Mouse (Mus musculus) embryo, embryonic 11.5 days (tissue): ENCODE results near the gene Abat.

ENCODE experiments used
- DNase-seq: peaks from one replicate; pipeline ENCODE4 v3.0.0-alpha.2; 2012; ENCODE audit warnings: low read depth, low spot score

The Abat gene

DNA sequence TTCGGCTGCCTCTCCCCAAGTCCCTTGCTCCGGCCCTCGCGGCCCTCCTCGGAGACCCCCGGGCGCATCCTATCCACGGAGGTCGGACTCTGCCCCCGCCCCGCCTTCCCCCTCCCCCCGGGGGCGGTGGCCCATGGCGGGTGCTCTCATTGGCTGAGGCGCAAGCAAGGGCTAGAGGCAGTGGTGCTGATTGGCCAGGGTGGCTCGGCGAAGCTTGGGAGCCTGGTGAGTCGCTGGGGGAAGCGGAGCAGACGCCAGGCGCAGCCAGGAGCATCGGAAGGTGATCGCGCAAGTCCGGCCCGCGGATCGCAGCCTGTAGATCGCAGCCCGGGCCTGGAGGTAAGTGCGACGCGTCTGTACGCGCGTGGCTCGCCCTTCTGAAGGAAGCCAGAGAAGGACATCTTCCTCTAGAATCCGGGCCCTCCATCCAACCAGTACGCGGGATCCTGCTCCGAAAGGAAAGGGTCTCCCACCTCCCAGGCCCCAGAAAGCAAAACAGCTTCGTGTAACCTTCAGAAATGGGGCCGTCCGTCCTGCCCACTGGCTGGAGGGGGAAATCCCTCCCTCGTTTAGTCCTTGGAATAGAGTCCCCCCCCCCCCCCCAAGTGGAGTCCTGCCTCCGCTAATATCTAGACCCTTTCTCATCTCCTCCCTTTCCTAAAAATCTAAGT, at the start of gene Abat:
Gene Abat, plus strand, starts transcription at position 194 of the 671 bp plus-strand sequence.
- peak; percentile 79 for DNase-seq

GRCm38 (mm10) chr16:8470132-8470531, 43.1 kb upstream of the Abat start:
- no peak for DNase-seq

- DNase-seq, result peak; percentile 85
These were observed 42.4 kb upstream of the Abat start, which contains the start of gene Mettl22 for GRCm38 (mm10) chr16:8470603-8471481. TSS of gene Mettl22 (plus strand) at chr16:8470788.

DNA sequence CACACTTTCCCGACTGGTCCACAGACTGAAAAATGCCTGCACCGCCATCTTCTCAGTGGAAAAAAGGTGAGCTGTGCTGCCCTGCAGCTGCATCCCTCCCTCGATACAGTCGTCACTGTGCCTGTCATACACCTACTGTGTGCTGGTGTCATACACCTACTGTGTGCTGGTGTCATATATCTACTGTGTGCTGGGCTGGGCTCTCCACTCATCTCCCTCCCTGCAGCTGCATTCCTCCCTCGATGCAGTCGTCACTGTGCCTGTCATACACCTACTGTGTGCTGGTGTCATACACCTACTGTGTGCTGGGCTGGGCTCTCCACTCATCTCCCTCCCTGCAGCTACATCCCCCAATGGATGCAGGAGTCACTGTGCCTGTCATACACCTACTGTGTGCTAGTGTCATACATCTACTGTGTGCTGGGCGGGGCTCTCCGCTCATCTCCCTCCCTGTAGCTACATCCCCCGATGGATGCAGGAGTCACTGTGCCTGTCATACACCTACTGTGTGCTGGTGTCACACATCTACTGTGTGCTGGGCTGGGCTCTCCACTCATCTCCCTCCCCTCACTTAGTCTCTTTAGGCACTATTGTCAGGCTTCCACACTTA, 25.7 kb upstream of the Abat start:
- no peak for DNase-seq

DNA sequence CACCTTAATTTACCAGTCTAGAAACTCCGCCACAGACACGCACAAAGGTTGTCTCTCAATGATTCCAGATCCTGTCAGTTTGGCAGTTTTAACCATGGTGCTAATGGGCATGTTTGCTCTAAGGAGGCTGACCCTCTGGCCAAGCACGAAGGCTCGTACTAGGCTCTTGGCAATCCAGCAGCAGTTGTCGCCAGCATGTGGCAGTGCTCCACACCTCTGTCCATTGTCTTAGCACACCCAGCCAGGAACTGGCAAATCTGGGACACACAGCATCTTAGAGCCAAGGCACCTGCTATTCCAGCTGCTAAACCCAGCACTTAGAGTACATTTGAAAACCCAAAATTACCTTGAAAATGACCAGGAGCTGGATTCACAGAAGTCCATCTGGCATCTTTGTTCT, 23.9 kb upstream of the Abat start:
- no peak for DNase-seq

- no peak for DNase-seq
These were observed 21.3 kb upstream of the Abat start for GRCm38 (mm10) chr16:8491743-8492490.

DNA sequence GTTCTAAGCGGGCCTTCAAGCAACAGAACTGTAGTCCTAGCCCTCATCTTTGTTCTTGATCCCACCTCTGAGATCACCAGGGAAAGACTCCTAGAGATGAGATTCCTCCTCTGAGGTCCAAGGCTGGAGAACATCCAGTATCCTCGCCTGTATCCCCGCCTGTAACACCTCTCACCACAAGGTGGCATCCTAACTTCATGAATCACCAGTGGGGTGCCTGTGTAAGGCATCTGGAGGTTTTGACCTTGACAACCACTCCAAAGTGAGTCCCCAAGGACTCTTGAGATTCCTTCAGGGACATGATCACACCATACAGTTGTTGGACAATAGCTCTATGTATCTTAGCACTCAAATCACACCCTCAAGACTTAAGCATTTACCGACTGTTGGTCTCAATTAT, 19.0 kb upstream of the Abat start:
- DNase-seq, result peak; percentile 67

DNA sequence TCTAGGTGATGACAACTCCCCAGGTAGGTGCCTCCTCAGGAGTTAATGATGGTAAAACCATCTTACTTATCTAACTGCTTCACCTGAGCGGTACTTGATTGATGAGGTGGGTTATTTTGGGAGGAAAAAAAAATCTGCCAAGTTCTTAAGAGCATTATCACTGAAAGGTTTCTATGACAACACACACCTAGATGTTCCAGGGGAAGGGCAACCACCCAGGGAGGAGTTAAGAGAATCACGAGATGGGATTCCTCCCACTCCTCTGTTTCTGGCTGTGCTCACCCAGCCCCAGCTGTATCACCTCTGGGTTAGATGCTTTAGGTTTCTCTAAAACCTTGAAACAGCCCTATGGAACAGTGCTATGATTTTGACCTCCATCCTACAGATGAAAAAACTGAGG, 16.3 kb upstream of the Abat start:
- DNase-seq, result no peak

GRCm38 (mm10) chr16:8504271-8504670, 9.0 kb upstream of the Abat start:
- DNase-seq, result no peak

DNA sequence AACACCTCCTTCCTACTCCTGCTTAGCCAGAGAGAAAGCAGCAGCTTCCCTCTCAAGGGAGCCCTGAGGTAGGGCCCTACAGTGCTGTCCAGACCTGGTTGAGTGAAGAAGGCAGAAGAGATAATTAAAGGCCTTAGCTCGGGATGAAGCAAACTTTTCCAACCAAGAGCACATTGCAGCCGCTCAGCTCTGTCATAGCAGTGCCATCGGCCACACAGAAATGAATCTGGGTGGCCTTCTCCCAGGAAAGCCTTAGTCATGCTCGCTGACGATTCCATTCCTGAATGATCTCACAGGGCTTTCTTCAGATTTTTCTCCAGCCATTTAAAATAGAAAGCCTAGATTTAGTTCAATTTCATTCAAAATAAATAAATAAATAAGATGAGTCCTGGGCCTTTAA, 3.3 kb upstream of the Abat start:
- DNase-seq, result no peak

DNA sequence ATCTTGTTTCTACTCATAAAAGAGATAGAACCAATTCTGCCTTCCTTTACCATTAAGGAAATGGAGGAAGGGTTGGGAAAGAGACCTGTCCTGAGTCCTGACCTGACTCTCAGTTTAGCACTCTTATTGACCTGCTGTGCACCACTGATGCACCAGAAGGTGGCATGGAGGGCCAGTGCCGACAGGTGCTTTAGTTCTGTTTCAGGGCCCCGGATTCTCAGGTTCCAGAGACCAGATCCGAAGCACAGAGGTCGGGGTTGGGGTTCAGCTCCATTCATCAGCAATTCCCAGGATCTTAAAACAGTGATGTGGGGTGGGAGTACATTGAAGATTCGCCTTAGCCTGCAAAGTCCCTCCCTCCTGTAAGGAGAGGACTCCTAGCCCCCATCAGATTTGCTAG, 399 bp upstream of the Abat start:
- no peak for DNase-seq

- no peak for DNase-seq
These were observed 951 bp downstream of the Abat start for GRCm38 (mm10) chr16:8514180-8514579.

DNA sequence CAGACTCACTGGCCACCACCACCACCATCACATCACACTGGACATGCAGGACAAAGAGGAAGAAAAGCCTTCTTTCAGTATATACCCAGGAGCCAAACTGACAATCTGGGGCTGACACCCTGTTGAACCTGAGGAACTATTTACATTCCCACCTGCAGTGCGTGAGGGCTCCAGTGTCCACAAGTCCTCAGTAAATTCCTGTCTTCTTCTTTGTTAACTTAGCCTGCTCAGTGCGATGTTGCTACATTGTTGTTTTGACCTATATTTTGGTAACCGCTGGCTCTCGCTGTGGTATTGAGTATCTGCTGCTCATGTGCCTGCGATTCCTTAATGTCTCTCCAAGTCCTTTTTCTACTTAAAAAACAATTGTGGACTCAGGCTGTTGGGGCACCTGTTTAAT, 7.3 kb downstream of the Abat start:
- no peak for DNase-seq

DNA sequence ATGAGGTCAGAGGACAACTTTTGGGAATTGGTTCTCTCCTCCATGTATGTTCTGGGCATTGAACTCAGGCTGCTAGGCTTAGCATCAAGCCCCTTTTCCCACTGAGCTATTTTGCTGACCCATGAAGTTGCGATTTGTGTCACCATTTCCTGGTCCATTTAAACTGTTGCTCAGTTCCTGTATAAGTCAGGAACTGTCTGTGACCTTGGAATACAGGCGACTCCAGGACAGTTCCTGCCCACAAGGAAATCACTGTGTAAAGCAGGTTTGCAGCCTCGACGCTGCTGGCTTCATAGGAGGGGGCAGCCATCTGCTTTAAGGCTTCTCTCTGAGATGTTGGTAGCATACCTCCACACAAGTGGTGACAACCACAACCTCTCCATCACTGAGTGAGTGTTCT, 8.1 kb downstream of the Abat start:
- no peak for DNase-seq

DNA sequence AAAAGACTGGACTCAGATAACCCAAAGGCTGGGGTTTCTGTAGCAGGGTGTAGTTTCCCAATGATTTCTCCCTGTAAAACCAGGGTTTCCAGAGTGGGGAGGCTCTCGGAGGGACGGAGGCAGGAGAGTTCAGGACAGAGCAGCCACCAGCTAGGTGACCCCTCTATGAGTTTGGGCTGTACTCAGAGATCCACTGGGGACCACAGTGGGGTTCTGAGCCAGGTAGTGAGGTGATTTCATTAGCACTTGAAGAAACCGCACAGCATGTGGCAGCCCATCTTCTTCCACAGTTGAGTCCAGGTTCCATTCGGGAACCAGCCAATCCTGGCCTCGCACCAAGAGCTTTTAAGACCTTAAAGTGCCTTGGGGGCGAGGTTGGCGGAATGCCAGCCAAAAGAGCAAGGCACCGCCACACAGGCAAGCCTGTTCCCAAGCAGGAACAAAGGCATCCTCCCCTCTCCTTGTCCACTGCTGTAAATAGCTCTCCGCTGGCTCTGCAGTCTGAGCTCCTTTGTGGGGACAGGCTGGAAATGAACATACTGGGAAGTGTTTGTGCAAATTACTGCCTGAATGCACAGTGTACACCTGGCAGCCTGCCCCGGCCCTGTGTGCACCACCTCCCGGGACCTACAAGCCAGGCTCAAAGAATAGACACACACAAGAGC, 10.4 kb downstream of the Abat start:
- DNase-seq, result peak; percentile 35

DNA sequence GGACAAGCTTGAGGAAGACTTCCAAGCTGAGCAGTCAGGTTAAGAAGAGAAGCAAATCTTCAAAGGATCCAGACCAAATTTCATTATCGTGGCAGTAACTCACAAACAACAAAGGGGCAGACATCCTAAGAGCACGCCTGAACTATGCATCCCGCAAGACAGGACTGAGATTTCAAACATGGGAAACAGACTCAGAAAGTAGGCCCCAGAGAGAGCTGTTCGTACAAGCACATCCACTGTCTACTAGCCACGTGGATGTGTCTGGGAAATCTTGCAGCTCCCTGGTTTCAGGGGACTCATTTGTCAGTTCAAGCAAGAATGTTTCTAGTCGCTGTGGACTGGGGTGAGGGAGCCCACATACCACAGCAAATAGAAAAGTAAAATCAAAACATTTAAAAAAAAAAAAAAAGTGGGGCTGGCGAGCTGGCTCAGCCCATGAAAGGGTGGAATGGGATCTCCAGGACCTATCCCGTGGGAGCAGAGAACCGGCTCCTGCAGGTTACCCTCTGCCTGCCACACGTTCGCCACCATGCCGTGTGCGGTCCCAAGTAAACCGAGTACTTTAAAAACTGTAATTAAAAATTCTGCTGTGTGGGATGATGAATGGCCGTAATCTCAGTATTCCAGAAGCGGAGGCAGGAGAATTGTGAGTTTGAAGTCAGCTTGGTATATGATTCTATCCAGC, 11.1 kb downstream of the Abat start:
- DNase-seq, result peak; percentile 16

- no peak for DNase-seq
These were observed 12.1 kb downstream of the Abat start for GRCm38 (mm10) chr16:8525293-8525692.

- DNase-seq, result no peak
These were observed 12.6 kb downstream of the Abat start for GRCm38 (mm10) chr16:8525877-8526276.

DNA sequence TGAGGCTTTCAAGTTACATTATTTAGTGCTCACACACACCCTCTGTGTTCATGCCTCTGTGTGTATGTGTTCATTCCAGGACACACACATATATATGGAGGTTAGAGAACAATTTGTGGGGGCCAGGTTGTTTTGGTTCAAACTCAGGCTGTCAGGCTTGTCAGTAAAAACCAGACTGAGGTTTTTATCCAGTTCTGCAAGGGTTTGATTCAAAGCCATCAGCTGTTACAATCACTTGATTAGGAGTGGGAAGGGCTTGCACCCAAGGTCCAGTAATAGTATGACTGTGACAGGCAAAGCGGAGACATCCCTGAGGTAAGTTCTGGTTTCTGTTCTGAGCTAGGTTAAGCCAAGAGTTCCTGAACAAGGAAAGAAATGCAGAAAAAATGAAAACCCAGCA, 16.2 kb downstream of the Abat start:
- no peak for DNase-seq

DNA sequence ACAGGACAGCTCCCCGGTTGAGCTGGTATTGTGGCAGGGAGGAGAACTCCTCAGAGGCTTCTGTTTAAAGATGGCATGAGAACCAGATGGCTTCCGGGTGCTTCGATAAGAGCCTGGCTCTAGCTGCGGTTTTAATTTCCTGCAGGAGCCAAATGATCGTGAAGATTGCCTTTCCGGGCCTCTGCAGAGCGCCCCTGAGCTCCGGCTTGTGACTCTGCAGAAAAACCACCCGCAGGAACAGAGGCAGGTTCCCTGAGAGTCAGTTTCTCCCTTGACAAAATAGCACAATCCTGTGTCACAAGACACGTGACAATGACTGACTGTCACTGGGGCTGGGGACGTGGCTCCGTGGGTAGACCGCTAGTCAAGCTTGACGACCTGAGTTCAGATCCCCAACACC, 16.8 kb downstream of the Abat start:
- no peak for DNase-seq

DNA sequence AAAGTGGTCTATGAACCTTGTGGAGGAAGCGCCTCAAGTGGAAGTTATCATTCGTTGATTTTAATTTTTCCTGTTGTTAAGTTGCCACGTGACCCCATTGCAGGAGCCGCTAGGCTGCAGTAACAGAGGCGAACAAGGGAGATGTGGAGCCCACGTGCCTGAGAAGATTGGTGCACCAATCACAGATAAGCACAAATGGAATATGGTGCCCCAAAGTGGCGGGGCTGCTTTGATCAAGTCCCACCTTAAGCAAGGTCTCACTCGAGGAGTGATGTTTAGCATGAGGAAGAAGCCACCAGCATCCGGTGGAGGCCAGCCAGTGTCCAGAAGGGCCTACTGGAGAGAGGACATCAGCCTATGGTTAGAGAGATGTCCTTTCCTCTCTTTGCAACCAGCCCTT, 19.2 kb downstream of the Abat start:
- DNase-seq, result no peak
